Mouse (Mus musculus) hindbrain, embryonic 10.5 days (tissue): ENCODE measurements around the gene Atg13. TPM values are rescaled to one million over a fixed set of nuclear protein-coding genes. Genes with fewer than 3 reads are reported as not detected.

Experiments
- DNase-seq: peaks from one replicate; pipeline ENCODE4 v3.0.0-alpha.2; 2017; ENCODE audit warnings: low spot score
- H3K27ac ChIP-seq: fragments of 300-500 bp; sonication (generic); 2 replicates; pipeline ENCODE4 v1.5.1; 2016; ENCODE audit warnings: mild to moderate bottlenecking, moderate library complexity
- H3K27me3 ChIP-seq: fragments of 300-500 bp; sonication (generic); 2 replicates; pipeline ENCODE4 v1.6.1; 2016; ENCODE audit warnings: mild to moderate bottlenecking; ENCODE audit not compliant: poor library complexity, insufficient read depth, severe bottlenecking
- H3K36me3 ChIP-seq: fragments of 300-500 bp; sonication (generic); 2 replicates; pipeline ENCODE4 v1.6.1; 2016; ENCODE audit warnings: mild to moderate bottlenecking, moderate library complexity
- H3K4me1 ChIP-seq: fragments of 300-500 bp; sonication (generic); replicated peaks from 2 replicates; pipeline ENCODE4 v1.6.1; 2016; ENCODE audit warnings: mild to moderate bottlenecking
- H3K4me3 ChIP-seq: fragments of 300-500 bp; sonication (generic); 2 replicates; pipeline ENCODE4 v1.5.1; 2016; ENCODE audit warnings: mild to moderate bottlenecking, moderate library complexity
- H3K9me3 ChIP-seq: fragments of 300-500 bp; sonication (generic); 2 replicates; pipeline ENCODE4 v1.6.1; 2016; ENCODE audit warnings: mild to moderate bottlenecking, moderate library complexity
- WGBS: fragments of 180-500 bp; shearing (Covaris S2); methylation state at CpG from one replicate; pipeline ENCODE4 v1.1.7; 2016; 5-methylcytosine and 5-hydroxymethylcytosine counted together
- polyA plus RNA-seq: library from polyadenylated mRNA; unstranded; fragments of >200 nt; fragmentation: Nextera tagmentation; extraction: Ambion mirVana; gene quantifications from 2 replicates; pipeline ENCODE4 v1.2.1, GENCODE M21; 2016

Atg13 gene
- polyA plus RNA-seq, 1 experiment from 2014 or later, result 31.0 TPM

DNA sequence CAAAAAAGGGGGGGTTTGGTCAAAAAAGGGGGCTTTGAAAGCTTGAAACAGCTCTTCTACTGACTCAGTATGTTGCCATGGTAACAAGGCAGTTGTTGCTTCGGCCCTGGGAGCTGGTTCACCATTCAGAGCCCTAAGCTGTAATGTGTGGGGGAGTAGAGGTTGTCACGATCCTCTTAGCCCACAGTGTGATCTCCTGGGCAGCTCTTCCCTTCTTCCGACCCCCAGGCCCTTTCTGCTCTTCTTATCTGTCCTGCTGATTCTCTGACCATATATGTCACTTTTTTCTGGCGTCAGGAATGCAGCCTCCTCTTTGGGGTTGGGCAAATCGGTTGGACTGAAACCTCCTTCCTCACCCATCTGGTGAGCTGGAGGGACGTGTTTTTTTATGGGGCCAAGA is 57.5 kb downstream of the Atg13 start:
- WGBS, result 62% methylated on average over 6 of the region's 6 CpGs
- DNase-seq, result no peak

GRCm38 (mm10) chr2:91651458-91652258 is 58.7 kb downstream of the Atg13 start:
- peaks cover 25% of the 10 kb centered on the region for H3K4me1 ChIP-seq
- H3K9me3 ChIP-seq, result no peaks in the 10 kb centered on the region
- no peak overlapping the region for H3K27ac ChIP-seq
- H3K27me3 ChIP-seq, result no peaks in the 10 kb centered on the region
- H3K36me3 ChIP-seq, result peaks cover 53% of the 10 kb centered on the region
- no peak overlapping the region for H3K4me3 ChIP-seq
- WGBS, result 89% methylated on average over 14 of the region's 14 CpGs
- DNase-seq, result no peak

More for the DNA sequence above, 57.5 kb downstream of the Atg13 start:
- no peaks in the 10 kb centered on the region for H3K27me3 ChIP-seq
- peaks cover 53% of the 10 kb centered on the region for H3K36me3 ChIP-seq
- H3K4me3 ChIP-seq, result no peak overlapping the region
- H3K9me3 ChIP-seq, result no peaks in the 10 kb centered on the region
- H3K4me1 ChIP-seq, result peaks cover 25% of the 10 kb centered on the region
- no peak overlapping the region for H3K27ac ChIP-seq

DNA sequence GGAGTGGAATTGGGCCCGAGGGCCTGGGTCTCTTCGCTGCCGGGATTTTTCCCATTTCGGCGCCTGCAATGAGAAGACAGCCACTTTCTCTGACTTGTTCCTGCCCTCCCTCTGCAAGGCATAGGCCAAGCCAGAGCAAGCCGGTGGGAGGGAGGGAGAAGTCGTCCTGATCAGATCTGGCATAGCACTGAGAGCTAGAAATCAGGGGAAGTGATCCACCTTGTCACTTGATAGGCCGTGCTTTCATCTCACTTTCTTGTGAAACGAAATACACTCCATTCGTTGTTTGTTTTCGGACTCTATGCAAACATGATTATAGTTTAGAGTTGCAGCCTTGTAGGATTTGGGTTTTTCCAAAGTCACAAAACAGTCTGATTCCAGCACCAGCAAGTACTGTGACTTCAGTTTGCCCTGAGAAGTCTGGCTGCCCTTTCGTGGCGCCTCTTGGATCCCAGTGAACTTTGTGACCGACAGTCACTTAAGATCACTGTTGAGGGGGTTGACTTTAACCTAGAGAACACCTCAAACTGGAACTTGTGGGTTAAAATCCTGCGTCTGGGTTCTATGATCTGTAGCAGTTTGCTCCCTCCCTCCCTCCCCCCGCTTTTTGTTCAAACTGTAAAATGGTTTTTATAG is 59.9 kb downstream of the Atg13 start:
- Histone ChIP-seq H3K4me3 (peak overlapping the region; percentile 99), H3K4me1 (peaks cover 25% of the 10 kb centered on the region), H3K27ac (peak overlapping the region; percentile 95), H3K27me3 (no peaks in the 10 kb centered on the region), H3K9me3 (no peaks in the 10 kb centered on the region), H3K36me3 (peaks cover 53% of the 10 kb centered on the region)
- WGBS, result 21% methylated on average over 16 of the region's 16 CpGs
- no peak for DNase-seq

DNA sequence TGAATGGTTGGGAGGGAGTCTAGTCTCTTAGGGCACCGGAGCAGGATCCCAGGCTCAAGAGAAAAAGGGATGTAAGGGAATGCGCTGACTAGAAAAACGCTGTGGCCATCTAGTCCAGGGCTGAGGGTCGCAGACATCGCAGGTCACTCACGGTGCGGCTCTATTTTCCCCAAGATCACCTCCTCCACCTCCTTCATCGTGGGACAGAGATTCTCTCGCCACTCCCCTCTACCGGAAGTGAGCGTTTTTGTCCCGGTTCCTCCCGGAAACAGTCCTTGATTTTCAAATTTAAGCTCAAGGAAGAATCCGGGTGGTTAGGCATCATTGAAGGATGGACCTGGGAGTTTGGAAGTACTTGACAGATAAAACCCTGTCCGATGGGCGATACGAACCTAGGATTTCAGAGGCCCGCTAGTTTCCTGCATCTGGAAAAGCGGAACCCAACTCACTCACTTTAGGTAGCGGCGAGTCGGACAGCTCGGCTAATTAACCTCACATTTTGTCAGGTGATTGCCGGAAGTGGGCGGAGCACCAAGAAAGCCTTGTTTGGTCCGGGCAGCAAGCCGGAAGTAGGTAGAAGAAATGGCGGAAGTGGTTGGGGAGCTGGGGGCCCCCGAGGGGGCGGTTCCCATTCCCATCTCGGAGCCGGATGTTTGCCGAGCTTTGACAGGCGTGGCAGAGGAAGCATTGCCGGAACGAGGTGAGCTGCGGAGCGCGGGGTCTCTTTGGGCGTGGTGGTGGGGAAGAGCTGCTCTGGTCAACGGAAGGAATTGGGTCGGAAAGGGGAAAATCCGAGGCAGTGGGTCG is 60.6 kb downstream of the Atg13 start, which contains the start of the genes Zfp408 and Arhgap1:
Gene Zfp408 (minus strand): TSS at position 239 of the 807 bp plus-strand sequence.
Gene Arhgap1 (plus strand): TSS at position 308 of the 807 bp plus-strand sequence.
- Histone ChIP-seq H3K27ac (peak within 1 kb of the TSS; percentile 95), H3K36me3 (peaks cover 53% of the 10 kb centered on the region), H3K27me3 (no peaks in the 10 kb centered on the region), H3K9me3 (no peaks in the 10 kb centered on the region), H3K4me1 (peaks cover 25% of the 10 kb centered on the region), H3K4me3 (peak within 1 kb of the TSS; percentile 99)
- DNase-seq, result peak; percentile 98
- WGBS, result under 1% methylated on average over 44 of the region's 44 CpGs

GRCm38 (mm10) chr2:91649152-91649551 is 61.2 kb downstream of the Atg13 start:
- Histone ChIP-seq H3K4me3 (peak overlapping the region; percentile 99), H3K9me3 (no peaks in the 10 kb centered on the region), H3K4me1 (peaks cover 25% of the 10 kb centered on the region), H3K27ac (peak overlapping the region; percentile 95), H3K27me3 (no peaks in the 10 kb centered on the region), H3K36me3 (peaks cover 53% of the 10 kb centered on the region)
- WGBS, result 4% methylated on average over 15 of the region's 15 CpGs
- DNase-seq, result no peak

GRCm38 (mm10) chr2:91646733-91647132 is 63.6 kb downstream of the Atg13 start:
- WGBS, result 19% methylated on average over 1 of the region's 1 CpGs
- Histone ChIP-seq H3K27me3 (no peaks in the 10 kb centered on the region), H3K36me3 (peaks cover 69% of the 10 kb centered on the region)

DNA sequence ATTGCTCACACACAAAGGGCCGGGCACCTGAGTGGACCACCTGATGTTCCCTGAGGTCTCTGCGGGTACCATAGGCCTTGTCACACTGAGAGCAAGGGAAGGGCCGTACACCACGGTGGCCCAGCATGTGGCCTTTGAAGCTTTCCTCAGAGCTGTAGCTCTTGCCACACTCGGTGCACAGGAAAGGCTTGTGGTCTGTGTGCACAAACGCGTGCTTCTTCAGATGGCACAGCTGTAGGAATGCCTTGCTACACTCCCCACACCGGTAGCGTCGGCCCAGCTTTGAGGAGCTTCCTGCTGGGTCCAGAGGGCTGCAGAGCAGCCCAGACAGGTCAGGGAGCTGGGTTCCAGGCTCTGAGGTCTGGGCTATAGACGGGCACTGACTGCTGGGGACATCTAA is 64.6 kb downstream of the Atg13 start:
- H3K36me3 ChIP-seq, result peaks cover 70% of the 10 kb centered on the region
- WGBS, result 95% methylated on average over 11 of the region's 11 CpGs

More at GRCm38 (mm10) chr2:91646733-91647132, 63.6 kb downstream of the Atg13 start:
- H3K27ac ChIP-seq, result no peak overlapping the region
- H3K9me3 ChIP-seq, result no peaks in the 10 kb centered on the region
- H3K4me1 ChIP-seq, result peaks cover 22% of the 10 kb centered on the region
- no peak overlapping the region for H3K4me3 ChIP-seq
- peak; percentile 58 for DNase-seq

GRCm38 (mm10) chr2:91645354-91645753 is 65.0 kb downstream of the Atg13 start:
- Histone ChIP-seq H3K9me3 (no peaks in the 10 kb centered on the region), H3K36me3 (peaks cover 70% of the 10 kb centered on the region), H3K4me3 (no peak overlapping the region), H3K4me1 (peaks cover 12% of the 10 kb centered on the region), H3K27me3 (no peaks in the 10 kb centered on the region), H3K27ac (no peak overlapping the region)
- 97% methylated on average over 15 of the region's 15 CpGs for WGBS
- DNase-seq, result no peak

More for the DNA sequence above, 64.6 kb downstream of the Atg13 start:
- Histone ChIP-seq H3K27me3 (no peaks in the 10 kb centered on the region), H3K9me3 (no peaks in the 10 kb centered on the region), H3K4me1 (peaks cover 16% of the 10 kb centered on the region), H3K27ac (no peak overlapping the region), H3K4me3 (no peak overlapping the region)
- no peak for DNase-seq

DNA sequence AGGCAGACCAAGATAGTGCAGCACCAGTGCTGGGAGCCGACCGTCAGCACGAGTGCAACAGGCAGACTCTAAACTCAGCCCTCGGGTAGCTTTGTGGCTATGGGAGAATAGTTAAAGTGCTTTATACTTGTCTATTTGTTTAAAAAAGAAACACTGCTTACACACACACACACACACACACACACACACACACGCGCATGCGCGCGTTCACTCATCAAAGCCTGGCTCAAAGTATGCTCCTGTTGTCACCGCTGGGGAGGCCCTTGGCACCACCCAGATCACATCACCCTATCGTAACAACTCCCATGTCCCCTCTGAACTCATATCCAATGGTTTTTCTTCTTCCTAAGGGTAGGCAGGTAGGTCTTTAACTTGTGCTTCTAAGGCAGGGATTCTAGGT is 66.4 kb downstream of the Atg13 start:
- no peak for DNase-seq
- Histone ChIP-seq H3K9me3 (no peaks in the 10 kb centered on the region), H3K4me3 (no peak overlapping the region), H3K36me3 (peaks cover 70% of the 10 kb centered on the region), H3K27ac (no peak overlapping the region), H3K27me3 (no peaks in the 10 kb centered on the region), H3K4me1 (peaks cover 8% of the 10 kb centered on the region)
- 94% methylated on average over 11 of the region's 11 CpGs for WGBS

DNA sequence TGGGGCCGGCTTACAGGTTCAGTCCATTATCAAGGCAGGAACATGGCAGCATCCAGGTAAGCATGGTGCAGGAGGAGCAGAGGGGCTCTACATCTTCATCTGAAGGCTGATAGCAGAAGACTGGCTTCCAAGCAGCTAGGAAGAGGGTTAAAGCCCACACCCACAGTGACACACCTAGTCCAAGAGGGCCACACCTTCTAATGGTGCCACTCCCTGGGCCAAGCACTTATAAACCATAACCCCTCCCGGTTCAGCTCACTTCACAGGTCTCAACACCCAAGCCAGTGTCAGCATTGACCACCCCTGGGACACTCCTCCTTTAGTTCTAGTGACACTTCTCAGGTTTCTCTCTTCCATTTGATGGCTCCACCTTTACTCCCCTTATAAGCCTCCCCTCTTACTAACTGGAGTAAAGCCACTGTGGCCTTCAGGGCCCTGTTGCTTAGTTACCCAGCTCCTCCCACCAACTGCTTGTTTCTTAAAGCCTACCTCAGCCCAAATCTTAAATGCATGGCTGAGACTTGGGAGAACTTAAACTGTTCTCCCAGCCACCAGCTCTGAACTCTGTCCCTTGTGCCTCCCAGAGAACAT is 67.5 kb downstream of the Atg13 start:
- Histone ChIP-seq H3K4me3 (no peak overlapping the region), H3K4me1 (no peaks in the 10 kb centered on the region), H3K27ac (no peak overlapping the region), H3K27me3 (no peaks in the 10 kb centered on the region), H3K36me3 (peaks cover 64% of the 10 kb centered on the region), H3K9me3 (no peaks in the 10 kb centered on the region)
- 88% methylated on average over 2 of the region's 2 CpGs for WGBS
- DNase-seq, result no peak

DNA sequence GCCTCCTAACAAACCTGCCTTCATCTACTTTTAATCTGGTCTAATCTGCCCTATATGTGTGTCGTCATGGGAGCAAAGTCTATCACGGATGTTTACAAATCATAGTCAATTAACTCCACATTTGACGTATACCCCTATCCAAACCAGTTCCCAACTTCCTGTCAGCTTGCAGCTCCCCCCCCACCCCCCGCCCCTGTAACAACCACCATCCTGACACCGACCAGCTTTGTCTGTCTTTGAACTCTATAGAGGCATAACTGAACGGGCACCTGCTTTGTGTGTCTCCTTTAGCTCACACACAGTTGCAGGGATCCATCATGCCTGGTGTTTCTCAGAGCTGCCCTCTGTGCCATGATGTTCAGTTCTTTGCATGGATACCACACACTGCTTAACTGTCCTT is 71.4 kb downstream of the Atg13 start:
- peaks cover 25% of the 10 kb centered on the region for H3K36me3 ChIP-seq
- H3K4me1 ChIP-seq, result 0 out of 2 replicates have a peak, but pooled peaks cover 2% of the 10 kb centered on the region
- no peak for DNase-seq
- H3K4me3 ChIP-seq, result no peak overlapping the region
- H3K27me3 ChIP-seq, result no peaks in the 10 kb centered on the region
- H3K9me3 ChIP-seq, result no peaks in the 10 kb centered on the region
- 85% methylated on average over 6 of the region's 6 CpGs for WGBS
- H3K27ac ChIP-seq, result no peak overlapping the region

- 80% methylated on average over 5 of the region's 5 CpGs for WGBS
- peaks cover 4% of the 10 kb centered on the region for H3K36me3 ChIP-seq
- no peak overlapping the region for H3K27ac ChIP-seq
- H3K4me1 ChIP-seq, result 0 out of 2 replicates have a peak, but pooled peaks cover 2% of the 10 kb centered on the region
- DNase-seq, result no peak
- no peaks in the 10 kb centered on the region for H3K27me3 ChIP-seq
- no peak overlapping the region for H3K4me3 ChIP-seq
- no peaks in the 10 kb centered on the region for H3K9me3 ChIP-seq
Observed at GRCm38 (mm10) chr2:91636727-91637338, 73.5 kb downstream of the Atg13 start.
